Mouse (Mus musculus): ENCODE results near the gene Prkcz.
A peak's percentile ranks its signal among the peaks of the same experiment; 100 is the strongest.

Gene Prkcz

DNA sequence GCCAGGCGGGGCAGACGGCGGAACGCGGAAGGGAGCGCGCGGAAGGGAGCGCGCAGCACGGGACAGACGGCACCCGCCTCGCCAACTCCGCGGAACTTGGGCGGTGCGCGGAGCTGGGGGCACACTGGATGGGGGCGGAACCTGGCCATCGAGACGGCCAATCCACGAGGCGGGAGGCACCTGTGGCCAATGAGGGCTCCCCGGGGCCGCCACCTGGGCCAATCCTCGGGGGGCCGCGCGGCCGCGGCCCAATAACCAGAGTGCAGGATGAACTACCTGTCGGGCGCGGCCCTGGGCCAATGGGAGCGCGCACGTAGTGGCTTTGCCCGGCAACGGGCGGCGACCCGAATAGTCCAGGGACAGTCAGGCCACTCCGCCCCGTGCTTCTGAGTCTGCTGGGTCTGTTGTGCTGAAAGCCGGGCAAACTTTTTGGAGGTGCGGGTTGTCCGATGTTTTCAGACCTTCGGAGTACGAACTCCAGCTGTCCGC lies at the start of gene Prkcz:
Gene Prkcz, minus strand, starts transcription at position 59 of the 489 bp plus-strand sequence.
- peak; percentile 76 for DNase-seq (ENCODE audit: low spot score)

DNA sequence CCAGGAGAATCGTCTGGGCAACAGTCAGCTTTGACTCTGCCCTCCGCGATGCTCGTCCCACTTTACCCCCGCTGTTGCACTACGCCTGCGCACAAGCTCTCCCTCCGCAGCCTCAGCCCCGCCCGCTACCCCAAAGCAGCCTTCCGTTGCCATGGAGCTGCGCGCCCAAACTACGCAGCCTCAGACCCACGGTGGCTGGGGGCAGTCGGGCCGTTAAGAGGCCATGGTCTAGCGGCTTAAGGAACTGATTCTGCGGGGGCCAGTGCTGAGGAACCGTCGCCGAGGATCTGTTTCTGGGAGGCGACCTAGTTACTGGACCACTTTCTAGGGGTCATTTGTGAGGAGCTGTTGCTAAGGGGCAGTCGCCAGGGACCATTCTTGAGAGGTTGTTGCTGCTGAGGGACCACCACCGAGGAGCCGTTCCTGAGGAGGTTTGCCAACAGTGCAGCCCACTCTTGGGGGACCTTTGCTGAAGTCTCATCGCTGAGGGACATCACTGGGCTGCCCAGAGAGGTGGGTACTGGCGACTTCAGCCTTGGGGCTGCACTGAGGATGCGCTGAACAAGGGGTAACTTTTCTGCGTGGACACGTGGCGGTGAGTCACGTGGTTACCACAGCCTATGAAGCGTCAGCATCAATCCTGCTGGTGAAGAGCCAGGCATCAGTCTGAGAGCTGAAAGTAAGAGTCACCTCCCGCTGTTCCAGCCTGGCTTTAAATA lies 48.1 kb upstream of the Prkcz start, which contains the start of gene Cfap74:
Gene Cfap74, plus strand, starts transcription at position 133 of the 719 bp plus-strand sequence.
- DNase-seq (ENCODE audit: low spot score), result peak; percentile 61

GRCm38 (mm10) chr4:155408695-155409057 lies 47.5 kb upstream of the Prkcz start:
- no peak for DNase-seq (ENCODE audit: low spot score)

DNA sequence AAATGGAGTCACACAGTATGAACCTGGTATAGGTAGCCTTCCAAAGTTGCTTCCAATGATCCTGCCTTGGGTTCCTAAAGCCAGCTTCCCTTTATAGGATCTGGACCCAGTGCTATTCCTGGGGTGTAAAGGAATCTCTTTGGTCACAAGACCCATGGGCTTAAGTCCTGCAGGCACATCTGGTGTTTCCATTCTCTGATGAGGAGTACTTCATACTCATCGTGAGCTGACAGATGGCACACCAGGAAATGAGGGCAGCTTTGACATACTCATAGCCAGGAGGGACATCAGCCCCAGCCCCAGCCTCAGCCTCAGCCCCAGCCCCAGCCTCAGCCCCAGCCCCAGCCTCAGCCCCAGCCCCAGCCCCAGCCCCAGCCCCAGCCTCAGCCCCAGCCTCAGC lies 41.3 kb upstream of the Prkcz start:
- DNase-seq (ENCODE audit: low spot score), result no peak

DNA sequence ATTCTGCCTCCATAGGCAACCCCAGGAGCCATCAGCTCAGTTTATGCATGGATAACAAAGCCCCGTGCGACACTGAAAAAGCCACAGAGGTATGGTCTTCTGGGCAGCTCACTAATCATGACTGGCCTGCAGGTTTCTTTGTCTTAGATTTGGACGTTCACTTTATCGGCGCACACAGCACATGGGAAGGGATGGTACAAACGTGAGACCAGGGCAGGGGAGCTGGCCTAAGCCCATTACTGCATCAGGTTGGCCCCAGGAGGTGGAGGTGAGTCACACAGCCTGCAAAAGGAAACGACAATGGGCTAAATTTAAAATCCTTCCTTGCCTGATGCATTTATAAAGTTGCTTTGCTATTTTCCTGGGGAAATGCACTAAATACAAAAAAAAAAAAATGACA lies 40.0 kb upstream of the Prkcz start:
- no peak for DNase-seq (ENCODE audit: low spot score)

- DNase-seq (ENCODE audit: low spot score), result no peak
Observed at GRCm38 (mm10) chr4:155398222-155398540, 37.0 kb upstream of the Prkcz start.

DNA sequence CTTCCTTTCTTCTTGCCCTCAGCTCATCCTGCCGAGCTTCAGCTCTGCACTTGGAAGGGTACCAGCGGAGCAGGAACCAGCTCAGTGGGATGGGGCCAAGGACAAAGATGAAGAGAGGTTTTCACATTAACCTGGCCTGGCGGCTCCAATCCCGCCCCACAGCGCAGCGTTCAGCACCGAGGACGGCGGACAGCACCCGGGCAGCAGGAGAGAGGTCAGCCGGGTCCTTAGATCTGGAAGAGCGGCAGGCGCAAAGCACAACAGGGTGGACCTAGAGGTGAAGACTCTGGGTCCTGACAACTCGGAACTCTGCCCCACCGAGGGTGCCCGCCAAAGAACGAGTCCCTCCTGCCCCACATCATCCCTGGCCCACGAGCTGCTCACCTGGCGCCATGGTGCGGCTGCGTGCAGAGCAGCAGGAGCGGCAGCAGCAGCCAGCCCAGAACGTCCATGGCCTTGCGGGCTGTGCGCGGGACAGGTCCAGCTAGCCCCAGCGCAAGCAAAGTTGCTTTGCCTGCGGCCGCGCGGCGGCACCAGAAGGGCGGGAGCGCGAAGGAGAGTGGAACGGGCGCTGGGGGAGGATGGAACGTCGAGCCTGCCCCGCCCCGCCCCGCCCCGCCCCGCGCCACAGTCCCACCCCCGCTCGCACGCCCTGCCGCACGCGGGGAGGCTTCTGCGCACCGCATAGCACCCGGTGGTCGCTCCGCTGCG lies 36.5 kb upstream of the Prkcz start, which contains the start of gene Gabrd:
Gene Gabrd, minus strand, starts transcription at position 602 of the 711 bp plus-strand sequence.
- DNase-seq (ENCODE audit: low spot score), result peak; percentile 62

- no peak for DNase-seq (ENCODE audit: low spot score)
Observed at GRCm38 (mm10) chr4:155396751-155397150, 35.6 kb upstream of the Prkcz start.

GRCm38 (mm10) chr4:155395471-155395870 lies 34.3 kb upstream of the Prkcz start:
- no peak for DNase-seq (ENCODE audit: low spot score)

GRCm38 (mm10) chr4:155387166-155387565 lies 26.0 kb upstream of the Prkcz start:
- no peak for DNase-seq (ENCODE audit: low spot score)

- no peak for DNase-seq (ENCODE audit: low spot score)
Observed at GRCm38 (mm10) chr4:155383326-155383725, 22.2 kb upstream of the Prkcz start.

GRCm38 (mm10) chr4:155382752-155383151 lies 21.6 kb upstream of the Prkcz start:
- DNase-seq (ENCODE audit: low spot score), result no peak

DNA sequence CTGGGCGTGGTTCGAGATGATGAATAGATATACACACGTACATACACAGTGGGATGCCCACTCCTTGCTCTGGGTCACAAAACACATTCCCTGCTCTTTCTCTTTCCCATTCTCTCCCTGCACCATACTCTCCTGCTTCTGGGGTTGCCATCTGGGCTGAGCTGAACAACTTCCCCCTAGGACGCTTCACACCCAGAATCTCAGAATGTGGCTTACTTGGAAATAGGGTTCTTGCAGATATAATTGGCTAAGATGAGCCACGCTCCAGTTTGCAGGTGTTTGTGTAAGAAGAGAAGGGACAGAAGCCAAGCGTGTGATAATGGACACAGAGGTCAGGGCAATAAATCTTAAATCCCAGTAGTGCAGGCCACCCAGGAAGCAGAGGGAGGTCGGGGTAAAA lies 20.8 kb upstream of the Prkcz start:
- no peak for DNase-seq (ENCODE audit: low spot score)

DNA sequence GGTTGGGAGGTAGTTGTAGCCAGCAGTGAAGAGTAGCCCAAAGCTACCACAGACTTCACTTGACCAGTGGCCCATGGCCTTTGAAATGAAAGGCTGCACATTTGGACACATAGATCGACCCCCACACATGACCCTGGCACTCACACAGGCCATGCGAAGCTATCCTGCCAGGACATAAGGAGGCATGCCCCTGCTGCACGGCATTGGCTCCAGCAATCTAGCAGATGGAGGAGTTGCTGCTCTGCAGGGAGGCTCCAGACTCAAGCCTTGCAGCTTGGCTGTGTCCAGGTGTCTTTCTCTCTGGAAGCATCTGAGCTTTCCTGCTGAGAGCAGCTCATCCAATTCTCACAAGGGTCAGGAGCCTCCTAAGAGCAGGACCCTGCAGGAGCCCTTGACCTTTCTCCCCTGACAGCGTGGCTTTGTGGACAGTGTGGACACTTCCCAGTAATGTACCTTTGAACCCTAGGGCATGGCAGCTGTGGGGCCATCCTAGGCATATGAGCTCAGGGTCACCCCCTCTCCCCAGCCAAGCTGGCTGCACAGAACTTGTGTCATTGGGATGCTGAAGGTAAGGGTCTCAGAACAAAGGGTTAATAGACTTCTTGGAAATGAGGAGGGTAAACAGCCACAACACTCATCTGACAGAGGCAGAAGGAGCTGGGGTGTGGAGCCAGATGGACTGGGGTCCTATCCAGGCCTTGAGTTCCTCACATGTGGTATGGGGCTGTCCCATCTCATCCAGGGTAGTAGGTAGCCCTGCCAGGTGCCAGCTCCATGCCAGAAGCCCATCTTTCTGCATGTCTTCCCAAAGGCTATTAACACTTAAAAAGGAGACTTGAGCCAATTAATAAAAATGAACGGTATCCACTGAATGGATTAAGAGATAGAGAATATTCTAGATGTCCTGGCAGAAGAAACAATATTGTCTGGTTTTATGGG lies 10.9 kb upstream of the Prkcz start:
- DNase-seq (ENCODE audit: low spot score), result no peak

DNA sequence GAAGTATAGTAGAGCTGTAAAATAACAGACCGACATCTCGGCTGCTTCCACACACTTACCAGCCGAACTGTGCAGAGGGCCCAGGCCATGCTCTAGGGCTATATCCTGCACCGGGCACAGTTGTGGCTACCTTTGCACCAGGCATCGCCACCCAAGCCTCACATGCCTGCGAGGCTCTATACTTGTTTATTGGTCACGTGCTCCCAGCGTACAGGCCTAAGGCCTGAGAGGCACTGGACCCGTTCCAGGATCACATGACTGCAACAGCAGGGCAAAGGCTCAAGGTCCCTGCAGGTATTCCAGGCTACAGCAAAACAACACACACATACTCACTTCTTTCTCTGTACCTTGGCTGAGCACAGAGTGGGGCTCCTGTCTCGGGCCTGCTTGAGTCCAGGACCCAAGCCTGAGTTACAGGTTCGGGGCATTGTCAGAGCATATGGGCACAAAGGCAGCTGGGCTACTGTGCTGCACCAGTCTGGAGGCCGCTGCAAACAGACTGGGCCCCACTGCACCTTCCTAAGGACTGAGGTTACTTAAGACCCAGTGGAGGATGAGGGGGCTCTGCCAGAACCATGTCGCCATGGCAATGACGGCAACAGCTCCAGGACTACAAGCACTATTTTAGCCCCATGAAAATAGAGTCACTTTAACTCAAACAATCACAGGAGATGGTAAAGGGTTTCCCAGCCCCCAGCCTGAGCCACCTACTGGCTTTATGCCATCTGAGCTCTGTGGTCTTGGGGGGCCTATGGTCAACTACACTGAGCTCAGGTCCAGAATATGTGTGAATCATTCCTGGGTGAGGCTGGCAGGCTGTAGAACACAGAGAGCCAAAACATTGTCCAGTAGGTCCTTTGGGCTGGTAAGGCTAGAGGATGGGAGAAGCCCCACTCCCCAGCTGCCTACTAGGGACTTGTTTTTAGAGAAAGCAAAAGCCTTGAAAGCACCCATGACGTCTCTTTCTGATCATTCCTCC lies 9.9 kb upstream of the Prkcz start:
- DNase-seq (ENCODE audit: low spot score), result no peak

DNA sequence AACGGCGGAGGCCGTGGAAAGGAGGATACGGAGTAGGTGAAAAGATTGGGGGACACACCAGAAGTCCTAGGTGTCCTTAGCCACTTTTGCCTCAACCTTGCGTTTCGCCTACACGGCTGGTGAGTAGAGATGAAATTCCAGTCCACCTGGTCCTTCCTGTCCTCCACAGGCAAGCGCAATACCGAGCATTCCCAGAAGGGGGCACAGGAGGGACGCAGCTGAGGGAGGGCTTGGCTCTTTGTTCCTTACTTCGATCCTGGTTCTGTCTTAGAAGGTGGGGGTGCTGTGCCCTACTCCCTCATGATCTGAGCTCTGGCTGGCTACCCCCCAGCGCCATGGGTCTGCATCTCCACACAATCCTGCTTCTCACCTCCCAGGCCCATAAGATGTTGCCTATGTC lies 7.5 kb upstream of the Prkcz start:
- DNase-seq (ENCODE audit: low spot score), result peak; percentile 80

DNA sequence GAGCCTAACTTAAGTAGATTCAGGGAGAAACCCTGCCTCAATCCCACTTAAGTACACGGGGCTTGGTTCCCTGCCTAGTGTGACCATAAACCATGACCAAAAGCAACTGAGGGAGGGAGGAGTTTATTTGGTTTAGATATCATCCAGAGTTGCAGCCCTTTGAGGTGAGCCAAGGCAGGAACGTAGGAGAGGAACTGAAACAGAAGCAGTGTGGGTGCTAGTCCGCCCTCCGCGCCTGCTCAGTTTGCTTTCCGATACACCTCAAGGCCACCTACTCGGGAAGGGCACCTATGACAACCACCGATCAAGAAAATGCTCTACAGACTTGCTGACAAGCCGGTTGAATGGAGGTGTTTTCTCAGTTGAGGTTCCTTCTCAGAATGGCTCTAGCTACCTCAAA lies 6.6 kb upstream of the Prkcz start:
- no peak for DNase-seq (ENCODE audit: low spot score)

DNA sequence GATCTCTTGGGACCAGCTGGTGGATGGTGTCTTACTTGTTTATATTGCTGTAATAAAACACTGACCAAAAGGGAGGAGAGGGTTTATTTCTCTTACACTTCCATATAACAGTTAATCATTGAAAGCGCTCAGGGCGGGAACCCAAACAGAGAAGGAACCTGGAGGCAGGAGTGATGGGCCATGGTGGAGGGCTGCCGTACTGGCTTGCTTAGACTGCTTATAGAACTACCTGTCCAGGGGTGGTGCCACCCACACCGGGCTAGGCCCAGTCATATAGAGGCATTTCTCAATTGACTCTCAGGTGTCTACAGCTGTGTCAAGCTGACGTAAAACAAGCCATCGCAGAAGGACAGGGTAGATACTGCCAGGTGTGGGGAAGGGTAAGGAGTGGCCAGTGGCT lies 5.6 kb upstream of the Prkcz start:
- no peak for DNase-seq (ENCODE audit: low spot score)

DNA sequence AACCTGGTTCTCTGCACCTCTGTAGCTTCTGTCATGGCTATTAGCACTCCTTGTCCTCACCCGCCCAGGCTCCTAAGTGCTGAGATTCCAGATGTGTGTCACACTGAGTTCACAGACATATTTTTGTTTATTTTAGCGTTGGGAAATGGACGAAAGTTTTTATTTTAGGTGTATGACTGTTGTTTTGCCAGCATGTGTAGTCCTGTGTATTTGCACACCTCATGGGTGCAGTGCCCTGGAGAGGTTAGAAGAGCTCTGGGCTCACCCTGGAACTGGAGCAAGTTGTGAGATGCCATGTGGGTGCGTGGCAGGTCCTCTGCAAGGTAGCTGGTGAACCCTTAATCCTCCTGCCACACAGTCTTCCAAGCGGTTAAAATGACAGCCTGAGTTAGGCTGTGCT lies 1.3 kb upstream of the Prkcz start:
- DNase-seq (ENCODE audit: low spot score), result no peak

DNA sequence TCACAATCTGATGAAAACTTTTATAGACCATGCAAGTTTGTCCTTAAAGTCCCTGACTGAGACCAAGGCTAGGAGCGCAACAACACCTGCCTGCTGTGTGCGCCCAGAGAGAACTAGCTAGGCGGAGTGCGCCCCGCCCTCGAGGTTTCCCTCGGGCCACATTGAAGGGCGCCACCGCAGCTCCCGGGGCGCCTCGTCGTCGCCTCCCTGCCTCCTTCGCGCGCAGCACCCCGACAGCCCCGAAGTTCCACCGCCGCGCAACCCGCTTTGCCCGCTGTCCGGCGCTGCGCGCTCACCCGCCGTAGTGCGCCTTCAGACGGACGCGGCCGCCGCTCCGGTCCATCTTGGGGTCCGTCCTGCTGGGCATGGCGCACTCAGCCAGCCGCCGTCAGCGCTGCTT lies 305 bp downstream of the Prkcz start:
- DNase-seq (ENCODE audit: low spot score), result no peak

All from urinary bladder, postnatal 25 days (tissue).